Mouse (Mus musculus): Measurements from ENCODE around the gene Plk5. TPM values are rescaled to one million over a fixed set of nuclear protein-coding genes. Genes with fewer than 3 reads are reported as not detected.

Gene Plk5
- total RNA-seq, 2 experiments from 2014 or later: 33.4 to 36.6 TPM

- Histone ChIP-seq H3K4me3 (no peak overlapping the region), H3K27ac (no peak overlapping the region)
- no peak for DNase-seq (ENCODE audit: low spot score in 2 of 2)
- no peak for TF ChIP-seq CTCF (conservative IDR thresholded peaks at IDR 0.05)
These were observed 34.3 kb upstream of the Plk5 start for GRCm38 (mm10) chr10:80321670-80322581.

DNA sequence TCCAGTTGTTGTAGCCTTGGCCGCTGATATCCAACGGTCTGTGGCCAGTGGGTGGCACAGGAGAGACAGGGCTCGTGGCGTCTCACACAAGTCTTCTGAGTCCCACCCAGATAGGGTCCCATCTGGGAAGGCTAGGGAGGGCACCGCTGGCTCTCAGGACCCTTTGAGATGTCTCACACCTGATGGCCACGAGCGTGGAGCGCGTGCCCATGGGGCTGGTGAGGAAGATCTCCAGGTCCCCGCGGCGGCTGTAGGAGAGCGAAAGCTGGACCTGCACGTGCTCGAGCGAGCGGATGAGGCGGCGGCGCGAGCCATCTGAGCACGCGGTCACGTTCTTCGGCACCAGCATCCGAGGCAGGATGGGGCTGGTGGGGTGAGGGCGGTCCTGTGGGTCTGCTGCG, 33.4 kb upstream of the Plk5 start:
- peak overlapping the region; percentile 54; the same call in 1 of the 2 replicates for H3K27ac ChIP-seq
- no peak for DNase-seq (ENCODE audit: low spot score in 2 of 2)

GRCm38 (mm10) chr10:80323261-80324119, 32.8 kb upstream of the Plk5 start:
- Histone ChIP-seq H3K4me3 (peak overlapping the region; percentile 62), H3K27ac (peak overlapping the region; percentile 54; the same call in 1 of the 2 replicates)
- no peak for TF ChIP-seq CTCF (conservative IDR thresholded peaks at IDR 0.05)
- DNase-seq (ENCODE audit: low spot score in 2 of 2): no peak

More for the DNA sequence above, 33.4 kb upstream of the Plk5 start:
- TF ChIP-seq CTCF (conservative IDR thresholded peaks at IDR 0.05): no peak
- H3K4me3 ChIP-seq: peak overlapping the region; percentile 62

DNA sequence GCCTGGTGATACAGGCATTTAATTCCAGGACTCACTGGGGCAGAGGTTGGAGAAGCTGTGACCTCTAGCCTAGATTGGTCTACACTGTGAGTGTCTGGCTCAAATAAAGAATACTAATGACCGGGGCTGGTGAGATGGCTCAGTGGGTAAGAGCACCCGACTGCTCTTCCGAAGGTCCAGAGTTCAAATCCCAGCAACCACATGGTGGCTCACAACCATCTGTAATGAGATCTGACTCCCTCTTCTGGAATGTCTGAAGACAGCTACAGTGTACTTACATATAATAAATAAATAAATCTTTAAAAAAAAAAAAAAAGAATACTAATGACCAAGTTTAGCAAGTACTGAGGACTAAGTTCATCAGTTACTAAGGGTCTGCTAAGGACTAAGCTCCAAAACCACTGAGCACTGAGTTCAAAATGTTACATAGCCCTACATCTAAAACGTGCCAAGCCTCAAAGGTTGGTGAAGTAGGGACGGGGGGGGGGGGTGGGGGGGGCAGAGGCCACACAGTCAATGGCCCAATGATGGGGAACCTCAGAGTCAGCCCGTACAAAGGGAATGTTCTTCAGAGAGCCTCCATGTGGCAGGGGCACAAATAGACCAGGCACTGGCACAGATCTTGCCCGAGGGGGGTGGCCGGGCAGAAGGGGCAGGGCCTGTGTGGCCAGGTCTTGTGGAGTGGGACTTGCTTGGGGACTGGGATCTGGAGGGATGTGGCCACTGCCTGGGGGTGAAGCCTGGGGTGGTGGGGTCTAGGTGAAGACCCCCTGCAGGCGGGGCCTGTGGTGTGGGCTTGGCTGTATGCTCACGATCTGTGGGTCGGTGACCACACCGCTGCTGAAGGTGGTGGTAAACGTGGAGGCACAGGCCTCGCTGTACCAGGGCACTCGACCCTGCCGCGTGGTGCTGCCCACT, 31.9 kb upstream of the Plk5 start:
- no peak for TF ChIP-seq CTCF (conservative IDR thresholded peaks at IDR 0.05)
- no peak for DNase-seq (ENCODE audit: low spot score in 2 of 2)
- Histone ChIP-seq H3K4me3 (no peak overlapping the region; the same call in 1 of the 2 replicates), H3K27ac (no peak overlapping the region)

DNA sequence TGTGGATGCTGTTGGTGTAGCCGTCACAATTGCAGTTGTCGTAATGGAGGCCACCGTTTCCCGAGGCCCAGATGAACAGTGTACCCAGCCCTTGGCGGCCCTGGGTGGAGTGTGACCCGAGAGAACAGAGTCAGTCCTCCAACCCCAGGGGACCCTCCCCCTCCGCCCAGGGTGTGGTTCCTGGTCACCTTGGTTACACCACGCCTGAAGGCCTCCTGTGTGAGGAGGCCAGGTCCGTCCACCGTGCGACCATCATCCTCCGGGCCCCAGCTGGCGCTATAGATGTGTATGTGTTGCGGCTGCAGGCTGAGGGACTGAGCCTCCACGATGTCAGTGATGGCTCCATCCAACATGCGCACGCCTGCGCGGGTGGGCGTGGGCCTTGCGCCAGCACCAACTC, 31.2 kb upstream of the Plk5 start:
- no peak for DNase-seq (ENCODE audit: low spot score in 2 of 2)
- no peak overlapping the region for H3K4me3 ChIP-seq
- no peak overlapping the region for H3K27ac ChIP-seq
- TF ChIP-seq CTCF (conservative IDR thresholded peaks at IDR 0.05): no peak

DNA sequence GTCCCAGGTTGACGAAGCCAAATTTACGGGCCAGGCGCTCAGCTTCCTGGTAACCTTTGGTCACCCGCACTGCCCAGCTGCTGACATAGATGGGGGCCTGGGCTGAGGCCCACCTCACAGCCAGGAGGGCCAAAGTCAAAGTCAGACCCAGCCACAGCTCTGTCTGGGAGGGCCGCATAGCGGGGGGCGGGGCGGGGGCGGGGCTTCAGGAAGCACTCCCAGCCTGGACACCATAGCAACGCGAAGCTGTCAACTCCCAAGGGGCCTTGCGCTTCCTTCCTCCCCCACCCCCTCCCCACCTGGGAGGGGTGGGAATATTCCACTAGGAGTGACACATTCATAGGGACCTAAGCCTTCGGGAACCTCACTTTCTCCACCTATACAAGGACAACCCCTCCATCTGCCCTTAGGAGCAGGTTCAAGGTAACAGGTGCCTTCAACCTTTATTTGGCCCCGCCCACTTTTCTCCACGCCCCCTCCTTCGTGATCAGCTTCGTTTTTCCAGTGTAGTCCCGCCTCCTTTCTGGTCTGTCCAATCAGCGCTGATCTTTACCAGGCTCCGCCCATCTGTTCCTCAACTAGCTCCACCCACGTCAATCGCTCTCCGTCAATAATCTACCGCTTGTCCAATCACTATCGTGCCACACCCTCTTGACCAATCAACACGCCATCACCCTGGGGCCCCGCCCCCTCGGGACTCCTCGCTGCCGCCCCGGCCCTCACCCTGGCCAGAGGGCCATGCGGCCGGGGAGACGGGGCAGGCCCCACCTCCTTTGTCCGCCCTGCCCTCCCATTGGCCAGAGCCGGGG, 26.8 kb upstream of the Plk5 start, which contains the start of the genes Pcsk4 and Reep6:
TSS of gene Pcsk4 (minus strand) at position 226 of the 809 bp plus-strand sequence.
TSS of gene Reep6 (plus strand) at position 681 of the 809 bp plus-strand sequence.
- 0 out of 2 replicates have a peak within 1 kb of the TSS, but pooled peaks have one; percentile 20 for H3K27ac ChIP-seq
- H3K4me3 ChIP-seq: peak within 1 kb of the TSS; percentile 64
- DNase-seq (ENCODE audit: low spot score in 2 of 2): peak; percentile 89 to 96
- TF ChIP-seq CTCF (conservative IDR thresholded peaks at IDR 0.05): no peak

GRCm38 (mm10) chr10:80330084-80330483, 26.2 kb upstream of the Plk5 start:
- no peak for DNase-seq (ENCODE audit: low spot score in 2 of 2)
- no peak overlapping the region for H3K27ac ChIP-seq
- peak overlapping the region; percentile 64 for H3K4me3 ChIP-seq
- no peak for TF ChIP-seq CTCF (conservative IDR thresholded peaks at IDR 0.05)

DNA sequence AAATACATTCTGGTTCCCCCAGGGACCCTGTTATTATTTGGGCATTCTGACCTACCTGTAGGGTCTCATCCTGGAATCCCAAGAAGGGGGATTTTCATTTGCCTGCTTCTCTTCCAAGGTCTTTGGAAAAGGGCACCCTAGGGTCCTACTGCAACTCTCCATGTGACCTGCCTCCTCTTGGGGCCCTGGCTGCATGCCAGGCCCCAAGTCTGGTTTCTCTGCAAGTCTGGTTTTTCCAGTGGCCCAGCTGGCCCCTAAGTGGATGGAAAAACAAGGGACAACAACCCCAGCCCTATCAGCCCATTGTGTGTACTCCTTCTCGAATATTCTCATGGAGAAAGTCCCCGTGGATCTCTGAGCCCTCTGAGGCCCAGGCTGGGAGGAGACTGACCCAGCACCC, 25.4 kb upstream of the Plk5 start:
- DNase-seq (ENCODE audit: low spot score in 2 of 2): no peak
- Histone ChIP-seq H3K4me3 (no peak overlapping the region), H3K27ac (no peak overlapping the region)
- TF ChIP-seq CTCF (conservative IDR thresholded peaks at IDR 0.05): no peak

- Histone ChIP-seq H3K27ac (no peak overlapping the region), H3K4me3 (no peak overlapping the region)
- no peak for TF ChIP-seq CTCF (conservative IDR thresholded peaks at IDR 0.05)
- no peak for DNase-seq (ENCODE audit: low spot score in 2 of 2)
These were observed 24.4 kb upstream of the Plk5 start for GRCm38 (mm10) chr10:80331636-80332524.

- Histone ChIP-seq H3K27ac (no peak overlapping the region), H3K4me3 (no peak overlapping the region)
- DNase-seq (ENCODE audit: low spot score in 2 of 2): no peak
- TF ChIP-seq CTCF (conservative IDR thresholded peaks at IDR 0.05): no peak
These were observed 23.7 kb upstream of the Plk5 start for GRCm38 (mm10) chr10:80332525-80332989.

All from layer of hippocampus, adult 2 months (tissue).